Mouse (Mus musculus) frontal cortex, postnatal 36 days (tissue): Measurements from ENCODE around the gene Coasy.

Experiments used
- DNase-seq, 2 experiments: peaks; one replicate each; pipeline ENCODE4 v3.0.0; 2022; ENCODE audit warnings: low spot score in 2 of 2

Gene Coasy

DNA sequence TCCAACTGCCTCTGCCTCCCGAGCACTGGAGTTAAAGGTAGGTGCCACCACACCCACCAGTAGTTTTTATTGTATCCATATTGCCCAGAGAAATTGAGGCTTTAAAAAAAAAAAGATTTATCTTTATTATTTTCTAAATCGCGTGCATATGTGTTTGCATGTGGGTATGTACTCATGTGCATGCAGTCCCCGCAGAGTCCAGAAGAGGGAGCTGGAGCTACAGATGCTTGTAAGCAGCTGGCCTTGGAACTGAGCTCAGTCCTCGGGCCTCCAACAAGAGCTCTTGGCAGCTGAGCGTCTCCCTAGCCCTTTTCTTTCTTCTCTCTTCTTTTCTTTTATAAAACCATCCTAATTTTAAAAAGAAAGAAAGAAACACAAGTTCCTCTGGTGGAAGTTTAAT, 49.3 kb downstream of the Coasy start:
- no peak for DNase-seq

DNA sequence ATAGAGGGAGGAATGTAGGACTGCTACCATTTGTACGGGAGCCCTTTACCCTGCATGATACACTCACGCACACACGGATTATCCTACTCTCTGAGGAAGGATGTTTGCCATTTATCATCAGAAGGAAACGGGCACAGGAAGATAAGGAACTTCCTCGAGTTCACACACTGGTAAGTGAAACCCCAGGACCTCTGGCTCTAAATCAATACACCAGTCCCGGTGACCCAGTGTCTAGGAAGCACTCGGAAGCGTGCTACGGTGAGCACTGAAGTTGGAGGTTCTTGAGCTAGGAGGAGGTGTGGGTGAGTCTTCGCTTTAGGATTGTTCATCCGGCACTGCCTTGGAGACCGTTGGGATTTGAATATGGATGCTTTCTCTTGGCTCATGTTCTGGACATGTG, 50.7 kb downstream of the Coasy start:
- no peak for DNase-seq

DNA sequence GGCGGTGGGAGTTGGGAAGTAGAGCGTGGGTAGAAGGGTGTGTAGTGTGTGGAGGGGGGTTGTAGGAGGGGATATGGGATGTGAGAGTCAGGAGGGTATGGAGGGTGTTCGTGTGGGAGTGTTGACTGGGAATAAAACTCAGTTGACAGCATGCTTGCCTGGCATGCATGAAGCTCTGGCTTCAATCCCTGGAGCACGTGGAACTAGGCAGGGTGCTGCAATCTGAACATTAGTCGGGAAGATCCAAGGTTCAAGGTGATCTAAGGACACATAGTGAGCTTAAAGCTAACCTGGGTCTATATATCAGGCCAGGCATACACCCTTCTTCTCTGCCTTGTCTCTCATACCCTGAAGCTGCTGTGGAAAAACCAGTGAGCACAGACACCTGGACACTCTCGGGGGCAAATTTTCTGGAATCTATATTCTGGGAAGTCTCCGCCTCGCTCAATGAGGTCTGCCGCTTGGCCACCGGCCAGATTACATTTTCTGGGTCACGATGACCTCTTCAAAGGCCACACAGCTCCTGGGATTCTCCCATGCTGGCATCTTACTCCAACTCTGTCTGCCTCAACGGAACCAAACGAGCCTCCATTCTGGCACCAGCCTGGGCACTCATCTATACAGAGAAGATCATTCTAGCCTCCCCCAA, 52.0 kb downstream of the Coasy start:
- DNase-seq = no peak
